Mouse (Mus musculus) heart, postnatal 0 days (tissue): ENCODE data around the gene Yod1. TPM values are rescaled to one million over a fixed set of nuclear protein-coding genes. Genes with fewer than 3 reads are reported as not detected.

Source experiments
- ATAC-seq: fragments of 200-750 bp; cut with Nextera tagmentation; 2 replicates; pipeline ENCODE4 v1.8.0; 2017; ENCODE audit warnings: low read depth, moderate number of reproducible peaks, moderate library complexity; ENCODE audit not compliant: insufficient read depth
- DNase-seq: peaks from one replicate; pipeline ENCODE4 v3.0.0-alpha.2; 2016; ENCODE audit warnings: low spot score
- H3K27ac ChIP-seq: fragments of 300-500 bp; sonication (generic); 2 replicates; pipeline ENCODE4 v1.5.1; 2014; ENCODE audit warnings: low read depth, mild to moderate bottlenecking
- H3K27me3 ChIP-seq: fragments of 300-500 bp; sonication (generic); 2 replicates; pipeline ENCODE4 v1.6.1; 2014; ENCODE audit warnings: low read length, mixed read lengths; ENCODE audit not compliant: control insufficient read depth, insufficient read depth
- H3K36me3 ChIP-seq: fragments of 300-500 bp; sonication (generic); replicated peaks from 2 replicates; pipeline ENCODE4 v1.6.1; 2014; ENCODE audit warnings: low read length, mixed read lengths; ENCODE audit not compliant: control insufficient read depth, insufficient read depth
- H3K4me1 ChIP-seq: fragments of 300-500 bp; sonication (generic); 2 replicates; pipeline ENCODE4 v1.6.1; 2014; ENCODE audit warnings: antibody characterized with exemption; ENCODE audit not compliant: control insufficient read depth, insufficient read depth
- H3K4me2 ChIP-seq: fragments of 300-500 bp; sonication (generic); 2 replicates; pipeline ENCODE4 v1.6.1; 2014; ENCODE audit warnings: low read depth, mild to moderate bottlenecking, low read length, moderate library complexity
- H3K4me3 ChIP-seq: fragments of 300-500 bp; sonication (generic); 2 replicates; pipeline ENCODE4 v1.5.1; 2014; ENCODE audit warnings: low read depth, low read length
- H3K9ac ChIP-seq: fragments of 300-500 bp; sonication (generic); replicated peaks from 2 replicates; pipeline ENCODE4 v1.6.1; 2014; ENCODE audit warnings: low read depth, low read length, mixed read lengths
- H3K9me3 ChIP-seq: fragments of 300-500 bp; sonication (generic); replicated peaks from 2 replicates; pipeline ENCODE4 v1.6.1; 2016; ENCODE audit warnings: low read length; ENCODE audit not compliant: control insufficient read depth
- CTCF ChIP-seq: IDR thresholded peaks from 2 replicates; pipeline ENCODE4 v1.5.1; 2016; ENCODE audit warnings: antibody characterized with exemption, control low read depth, low read depth
- EP300 ChIP-seq: IDR thresholded peaks from 2 replicates; pipeline ENCODE4 v1.6.1; 2016; ENCODE audit warnings: antibody characterized with exemption, low read depth
- WGBS: fragments of 180-500 bp; shearing (Covaris S2); extraction: QIAGEN DNeasy Blood & Tissue Kit; methylation state at CpG from one replicate; pipeline ENCODE4 v1.1.7; 2014; 5-methylcytosine and 5-hydroxymethylcytosine counted together
- polyA plus RNA-seq: library from polyadenylated mRNA; unstranded; fragments of >200 nt; fragmentation: Nextera tagmentation; extraction: Ambion mirVana; gene quantifications from 2 replicates; pipeline ENCODE4 v1.2.1, GENCODE M21; 2015
- total RNA-seq: library from RNA; depleted of rRNA; stranded (reverse); fragments of >200 nt; gene quantifications from 2 replicates; pipeline ENCODE4 v1.2.3, GENCODE M21; 2014; ENCODE audit warnings: low replicate concordance

Gene Yod1
- total and polyA plus RNA-seq, 2 experiments from 2014 or later: 4.9 to 6.4 TPM

GRCm38 (mm10) chr1:130732706-130733658 is 15.9 kb downstream of the Yod1 start:
- WGBS: 70% methylated on average over 13 of the region's 13 CpGs
- Histone ChIP-seq H3K36me3 (no peaks in the 10 kb centered on the region), H3K9me3 (no peaks in the 10 kb centered on the region), H3K4me2 (no peak overlapping the region), H3K27ac (no peak overlapping the region), H3K9ac (no peak overlapping the region), H3K4me1 (no peaks in the 10 kb centered on the region), H3K4me3 (no peak overlapping the region), H3K27me3 (no peaks in the 10 kb centered on the region)
- DNase-seq: no peak
- TF ChIP-seq EP300 (no peak), CTCF (no peak)
- ATAC-seq: no peak

GRCm38 (mm10) chr1:130733671-130734070 is 16.5 kb downstream of the Yod1 start:
- no peak for TF ChIP-seq EP300
- no peak for TF ChIP-seq CTCF
- Histone ChIP-seq H3K9ac (no peak overlapping the region), H3K4me2 (no peak overlapping the region), H3K9me3 (no peaks in the 10 kb centered on the region), H3K27me3 (no peaks in the 10 kb centered on the region), H3K4me1 (no peaks in the 10 kb centered on the region), H3K4me3 (no peak overlapping the region), H3K27ac (no peak overlapping the region), H3K36me3 (no peaks in the 10 kb centered on the region)
- DNase-seq (no peak), ATAC-seq (no peak)
- 85% methylated on average over 4 of the region's 4 CpGs for WGBS

- Histone ChIP-seq H3K36me3 (no peaks in the 10 kb centered on the region), H3K4me3 (no peak overlapping the region), H3K4me2 (no peak overlapping the region), H3K27ac (no peak overlapping the region), H3K27me3 (no peaks in the 10 kb centered on the region), H3K9me3 (no peaks in the 10 kb centered on the region), H3K4me1 (no peaks in the 10 kb centered on the region), H3K9ac (no peak overlapping the region)
- DNase-seq: no peak
- 47% methylated on average over 5 of the region's 5 CpGs for WGBS
- TF ChIP-seq EP300: no peak
- TF ChIP-seq CTCF: no peak
- ATAC-seq: no peak
These were observed 17.3 kb downstream of the Yod1 start for GRCm38 (mm10) chr1:130734452-130734851.

- Histone ChIP-seq H3K4me3 (no peak overlapping the region), H3K4me1 (no peaks in the 10 kb centered on the region), H3K4me2 (no peak overlapping the region), H3K27me3 (no peaks in the 10 kb centered on the region), H3K9ac (no peak overlapping the region), H3K9me3 (no peaks in the 10 kb centered on the region), H3K27ac (no peak overlapping the region), H3K36me3 (no peaks in the 10 kb centered on the region)
- no peak for ATAC-seq
- DNase-seq: no peak
- WGBS: 48% methylated on average over 8 of the region's 8 CpGs
- TF ChIP-seq EP300: no peak
- no peak for TF ChIP-seq CTCF
These were observed 17.7 kb downstream of the Yod1 start for GRCm38 (mm10) chr1:130734852-130735251.

- H3K36me3 ChIP-seq: no peaks in the 10 kb centered on the region
- ATAC-seq (no peak), DNase-seq (no peak)
- no peaks in the 10 kb centered on the region for H3K27me3 ChIP-seq
- no peak overlapping the region for H3K4me3 ChIP-seq
- no peak overlapping the region for H3K9ac ChIP-seq
- WGBS: 51% methylated on average over 11 of the region's 11 CpGs
- TF ChIP-seq CTCF: no peak
- no peak for TF ChIP-seq EP300
- no peak overlapping the region for H3K4me2 ChIP-seq
- no peaks in the 10 kb centered on the region for H3K9me3 ChIP-seq
- H3K27ac ChIP-seq: no peak overlapping the region
- peaks cover 18% of the 10 kb centered on the region for H3K4me1 ChIP-seq
These were observed 20.3 kb downstream of the Yod1 start for GRCm38 (mm10) chr1:130737411-130737881.
